Mouse (Mus musculus) thymus, adult 2 months (tissue): Measurements from ENCODE around the gene Fez1. TPM values are rescaled to one million over a fixed set of nuclear protein-coding genes. Genes with fewer than 3 reads are reported as not detected.

Experiments used
- DNase-seq: peaks from one replicate; pipeline ENCODE4 v3.0.0; 2021
- H3K27ac ChIP-seq: fragments of 200-500 bp; 2 replicates; pipeline ENCODE4 v1.5.1; 2012; ENCODE audit warnings: low read length, control low read depth; ENCODE audit not compliant: control insufficient read depth, insufficient read depth
- H3K27me3 ChIP-seq: fragments of 200-500 bp; 2 replicates; pipeline ENCODE4 v1.6.1; 2012; ENCODE audit warnings: mild to moderate bottlenecking, low read length, moderate library complexity, mixed read lengths; ENCODE audit not compliant: control insufficient read depth, insufficient read depth
- H3K36me3 ChIP-seq: fragments of 200-500 bp; 2 replicates; pipeline ENCODE4 v1.6.1; 2012; ENCODE audit warnings: mild to moderate bottlenecking, low read length, moderate library complexity; ENCODE audit not compliant: control insufficient read depth, insufficient read depth
- H3K4me1 ChIP-seq: fragments of 200-500 bp; replicated peaks from 2 replicates; pipeline ENCODE4 v1.6.1; 2012; ENCODE audit warnings: low read length; ENCODE audit not compliant: control insufficient read depth, insufficient read depth
- H3K4me3 ChIP-seq: fragments of 200-500 bp; 2 replicates; pipeline ENCODE4 v1.5.1; 2012; ENCODE audit warnings: mild to moderate bottlenecking, low read length, control low read depth, moderate library complexity; ENCODE audit not compliant: control insufficient read depth, insufficient read depth
- CTCF ChIP-seq: fragments of 200-500 bp; IDR thresholded peaks from 2 replicates; pipeline ENCODE4 v1.5.1; 2012; ENCODE audit warnings: mild to moderate bottlenecking, control low read depth, low read length, moderate library complexity, borderline replicate concordance; ENCODE audit not compliant: control insufficient read depth, poor library complexity, insufficient read depth; ENCODE audit errors: extremely low read depth
- POLR2A ChIP-seq: fragments of 200-500 bp; IDR thresholded peaks from 2 replicates; pipeline ENCODE4 v1.6.1; 2012; ENCODE audit warnings: mild to moderate bottlenecking, low read length, control low read depth, moderate library complexity; ENCODE audit not compliant: control insufficient read depth, poor library complexity, insufficient read depth; ENCODE audit errors: extremely low read depth
- WGBS: fragments of 180-500 bp; shearing (Covaris S2); methylation state at CpG from one replicate; pipeline ENCODE4 v1.1.7; 2018; 5-methylcytosine and 5-hydroxymethylcytosine counted together
- polyA plus RNA-seq: library from polyadenylated mRNA; depleted of rRNA; stranded (reverse); fragments of >200 nt; gene quantifications from 2 replicates; pipeline ENCODE4 v1.2.3, GENCODE M21; 2012

Fez1 gene
- polyA plus RNA-seq, 1 experiment = 0.30 TPM

DNA sequence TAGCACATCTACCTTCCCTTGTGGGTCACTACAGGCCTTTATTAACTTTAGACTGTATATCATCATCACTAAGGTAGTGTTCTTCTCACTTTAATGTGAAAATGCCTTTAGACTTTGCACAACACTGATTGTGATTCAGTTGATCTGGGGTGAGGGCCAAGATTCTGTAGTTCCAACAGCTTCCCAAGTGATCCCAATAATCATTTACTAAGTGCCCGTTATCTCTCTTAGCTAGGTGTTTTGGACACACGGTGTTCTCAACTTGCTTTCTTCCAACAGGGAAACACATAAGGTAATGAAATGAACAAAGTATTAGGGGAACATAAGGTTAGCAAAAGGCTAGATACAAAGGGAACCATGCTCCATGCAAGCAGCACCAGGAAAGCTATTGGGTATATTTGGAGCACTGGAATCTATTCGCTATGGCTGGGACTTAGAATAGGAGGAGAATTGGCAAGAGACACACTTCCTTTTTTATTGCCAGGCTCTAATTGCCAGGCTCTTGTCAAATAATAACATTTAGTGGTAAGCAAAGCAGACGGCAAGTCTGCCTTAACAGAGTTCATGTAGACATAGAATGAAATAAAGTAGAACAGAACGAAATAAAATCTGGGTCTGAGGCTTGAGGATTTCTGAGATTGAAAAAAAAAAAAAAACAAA is 13.4 kb upstream of the Fez1 start:
- H3K36me3 ChIP-seq = no peaks in the 10 kb centered on the region
- H3K4me1 ChIP-seq = no peaks in the 10 kb centered on the region
- 93% methylated on average over 5 of the region's 5 CpGs for WGBS

DNA sequence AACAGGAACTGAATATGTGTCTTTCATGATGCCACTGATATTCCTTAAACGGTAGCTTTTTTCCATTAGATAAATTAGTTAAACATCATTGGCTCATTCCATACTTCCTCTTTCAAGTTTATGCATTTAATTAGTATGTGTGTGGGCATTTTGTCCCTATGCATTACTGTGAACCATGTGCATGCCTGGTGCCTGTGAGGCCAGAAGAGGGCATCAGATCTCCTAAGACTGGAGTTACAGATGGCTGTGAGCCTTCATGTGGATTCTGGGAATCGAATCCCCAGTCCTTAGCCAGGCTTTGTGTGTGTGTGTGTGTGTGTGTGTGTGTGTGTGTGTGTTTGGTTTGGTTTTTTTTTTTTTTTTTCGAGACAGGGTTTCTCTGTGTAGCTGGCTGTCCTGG is 7.2 kb upstream of the Fez1 start:
- TF ChIP-seq POLR2A = no peak
- TF ChIP-seq CTCF = no peak
- Histone ChIP-seq H3K27me3 (no peaks in the 10 kb centered on the region), H3K36me3 (no peaks in the 10 kb centered on the region), H3K4me3 (no peak overlapping the region), H3K27ac (no peak overlapping the region), H3K4me1 (no peaks in the 10 kb centered on the region)
- DNase-seq = no peak
- 76% methylated on average over 3 of the region's 3 CpGs for WGBS

More for the DNA sequence above, 13.4 kb upstream of the Fez1 start:
- TF ChIP-seq CTCF (no peak), POLR2A (no peak)
- H3K27ac ChIP-seq = no peak overlapping the region
- no peak for DNase-seq
- H3K4me3 ChIP-seq = no peak overlapping the region
- H3K27me3 ChIP-seq = no peaks in the 10 kb centered on the region

DNA sequence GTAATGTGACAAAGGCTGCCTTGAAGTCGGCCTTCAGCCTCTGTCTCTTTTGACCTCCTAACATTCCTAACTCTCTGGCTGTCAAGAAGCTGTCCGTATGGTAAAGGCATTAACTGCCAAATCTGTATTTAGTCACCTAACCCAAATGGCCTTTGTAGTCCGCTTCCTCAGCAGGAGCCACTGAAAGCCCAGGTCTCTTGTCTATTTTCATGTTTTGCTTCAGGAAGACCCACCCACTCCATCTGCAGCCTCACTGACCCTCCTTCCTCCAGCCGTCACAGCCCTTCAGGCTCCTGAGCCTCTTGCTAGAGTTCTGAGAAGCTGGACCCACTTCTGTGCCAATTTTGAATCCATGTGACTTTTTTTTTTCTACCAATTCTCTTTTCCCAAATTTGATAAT is 2.8 kb upstream of the Fez1 start:
- no peaks in the 10 kb centered on the region for H3K4me1 ChIP-seq
- WGBS = 93% methylated on average over 4 of the region's 4 CpGs
- no peak overlapping the region for H3K27ac ChIP-seq
- H3K36me3 ChIP-seq = no peaks in the 10 kb centered on the region
- TF ChIP-seq CTCF (no peak), POLR2A (no peak)
- DNase-seq = no peak
- no peaks in the 10 kb centered on the region for H3K27me3 ChIP-seq
- H3K4me3 ChIP-seq = no peak overlapping the region

DNA sequence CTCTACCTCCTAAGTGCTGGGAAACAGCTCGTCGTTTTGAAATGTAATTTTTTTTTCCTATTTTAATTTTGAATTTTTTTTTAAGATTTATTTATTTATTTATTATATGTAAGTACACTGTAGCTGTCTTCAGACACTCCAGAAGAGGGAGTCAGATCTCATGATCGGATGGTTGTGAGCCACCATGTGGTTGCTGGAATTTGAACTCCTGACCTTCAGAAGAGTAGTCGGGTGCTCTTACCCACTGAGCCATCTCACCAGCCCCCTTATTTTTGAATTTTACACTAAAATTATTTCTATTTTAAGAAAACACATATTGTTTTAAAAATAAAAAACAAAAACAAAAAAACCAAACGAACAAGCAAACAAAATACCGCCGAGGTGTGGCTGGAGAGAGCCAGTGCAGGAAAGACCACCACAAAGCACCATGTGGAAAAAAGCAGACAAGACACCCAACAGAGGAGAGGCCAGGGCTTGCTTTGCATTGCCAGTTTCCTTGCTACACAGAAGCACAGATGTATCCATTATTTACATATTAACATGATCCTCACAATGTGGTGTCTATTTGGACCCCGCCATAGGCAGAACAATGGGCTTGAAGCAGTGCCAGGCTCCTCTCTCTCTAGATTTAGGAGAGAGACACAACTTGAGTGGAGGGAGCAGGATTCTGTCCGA is 558 bp upstream of the Fez1 start:
- Histone ChIP-seq H3K27ac (no peak overlapping the region), H3K27me3 (no peaks in the 10 kb centered on the region), H3K36me3 (no peaks in the 10 kb centered on the region), H3K4me1 (no peaks in the 10 kb centered on the region), H3K4me3 (no peak overlapping the region)
- TF ChIP-seq CTCF (no peak), POLR2A (no peak)
- 71% methylated on average over 9 of the region's 9 CpGs for WGBS
- no peak for DNase-seq

DNA sequence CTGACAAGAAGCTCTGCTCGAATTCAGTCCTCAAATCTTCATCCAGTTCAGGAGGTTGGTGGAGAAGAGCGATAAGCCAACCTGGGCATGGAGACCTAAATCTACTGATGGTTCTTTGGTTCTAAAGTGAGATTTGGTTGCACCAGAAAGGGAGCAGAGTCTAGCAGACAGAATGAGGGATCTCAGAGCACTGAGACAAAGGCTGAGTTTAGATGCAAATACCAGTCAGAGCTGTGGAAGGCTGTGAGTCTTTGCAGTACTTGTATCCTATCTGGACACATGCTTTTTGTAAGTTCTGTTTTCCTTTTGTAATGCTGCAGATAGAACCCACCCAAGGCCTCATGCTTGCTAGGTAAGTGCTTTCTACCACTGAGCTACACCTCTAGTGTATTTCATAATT is 360 bp downstream of the Fez1 start:
- Histone ChIP-seq H3K4me3 (no peak overlapping the region), H3K27ac (no peak overlapping the region), H3K36me3 (no peaks in the 10 kb centered on the region), H3K27me3 (no peaks in the 10 kb centered on the region), H3K4me1 (no peaks in the 10 kb centered on the region)
- TF ChIP-seq POLR2A (no peak), CTCF (no peak)
- DNase-seq = no peak
- 49% methylated on average over 2 of the region's 2 CpGs for WGBS

DNA sequence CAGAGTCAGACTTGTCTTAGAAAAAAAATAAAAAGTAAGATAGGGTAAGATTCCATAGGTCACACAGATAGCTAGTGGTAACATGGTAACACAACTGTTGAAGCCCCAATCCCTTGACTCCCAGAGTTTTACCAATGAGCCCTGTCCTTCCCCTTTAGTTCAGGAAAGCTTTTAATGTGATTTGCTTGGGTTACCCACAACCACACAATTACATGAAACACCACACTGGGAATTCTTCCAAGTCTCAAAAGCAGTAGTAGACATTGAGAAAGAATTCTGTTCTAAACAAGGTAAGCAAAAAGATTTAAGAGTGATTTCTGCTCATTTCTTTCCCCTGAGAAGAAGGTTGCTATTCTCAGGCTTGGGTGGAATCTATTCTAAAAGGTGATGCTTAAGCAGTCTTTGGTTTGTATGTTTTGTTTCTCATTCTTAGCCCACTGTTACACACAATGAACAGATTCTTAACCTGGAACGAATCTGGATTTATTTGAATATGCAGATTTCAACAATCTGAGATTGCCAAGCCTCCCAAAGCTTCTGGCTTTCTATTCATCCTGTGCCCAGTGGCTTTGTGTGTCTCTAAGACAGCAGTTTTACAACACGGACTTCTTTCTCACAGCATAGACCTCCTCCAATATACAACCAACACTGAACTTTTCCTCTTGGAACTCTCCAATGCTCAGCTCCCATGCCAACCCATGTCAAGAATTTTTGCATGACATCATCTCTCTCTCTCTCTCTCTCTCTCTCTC is 5.1 kb downstream of the Fez1 start:
- no peaks in the 10 kb centered on the region for H3K27me3 ChIP-seq
- no peak overlapping the region for H3K4me3 ChIP-seq
- H3K27ac ChIP-seq = no peak overlapping the region
- 70% methylated on average over 2 of the region's 2 CpGs for WGBS
- TF ChIP-seq CTCF = no peak
- no peak for DNase-seq
- H3K4me1 ChIP-seq = no peaks in the 10 kb centered on the region
- no peaks in the 10 kb centered on the region for H3K36me3 ChIP-seq

DNA sequence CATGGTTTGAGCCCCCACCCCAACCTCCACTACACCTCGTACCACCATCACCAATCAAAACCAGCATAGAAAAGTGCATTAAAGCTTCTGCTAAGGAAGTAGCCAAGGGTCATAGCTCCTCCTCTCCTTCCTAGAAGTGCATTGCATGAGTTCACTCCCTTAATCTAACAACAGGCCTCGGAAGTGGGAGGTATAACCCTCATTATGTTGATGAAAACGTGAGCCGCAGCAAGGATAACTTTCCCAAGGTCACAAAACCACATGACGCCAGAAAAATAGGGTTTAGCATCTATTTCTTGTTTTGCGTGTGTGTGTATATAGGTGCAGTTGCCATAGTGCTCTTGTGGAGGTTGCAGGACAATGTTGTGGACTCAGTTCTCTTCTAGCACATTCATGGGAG is 9.7 kb downstream of the Fez1 start:
- no peak overlapping the region for H3K27ac ChIP-seq
- no peak overlapping the region for H3K4me3 ChIP-seq
- WGBS = 78% methylated on average over 6 of the region's 6 CpGs
- H3K36me3 ChIP-seq = no peaks in the 10 kb centered on the region
- DNase-seq = no peak
- H3K27me3 ChIP-seq = peaks cover 5% of the 10 kb centered on the region
- TF ChIP-seq CTCF = no peak
- TF ChIP-seq POLR2A = no peak
- no peaks in the 10 kb centered on the region for H3K4me1 ChIP-seq
